Mouse (Mus musculus) brain, embryonic 14.5 days (tissue): ENCODE data around the gene Epn1.

Experiments used
- CTCF ChIP-seq: fragments of 200-500 bp; IDR thresholded peaks from 2 replicates; pipeline ENCODE4 v1.5.1; 2012; ENCODE audit warnings: inconsistent platforms, mild to moderate bottlenecking, moderate library complexity, borderline replicate concordance; ENCODE audit not compliant: insufficient read depth, insufficient read length; ENCODE audit errors: extremely low read depth
- POLR2A ChIP-seq: fragments of 200-500 bp; IDR thresholded peaks from 2 replicates; pipeline ENCODE4 v1.6.1; 2012; ENCODE audit warnings: mild to moderate bottlenecking, inconsistent platforms, borderline replicate concordance; ENCODE audit not compliant: poor library complexity, insufficient read depth, insufficient read length, severe bottlenecking; ENCODE audit errors: extremely low read depth

- TF ChIP-seq POLR2A, result no peak
- no peak for TF ChIP-seq CTCF
Observed at GRCm38 (mm10) chr7:5031496-5031895, 48.5 kb upstream of the Epn1 start.
